Mouse (Mus musculus): ENCODE measurements around the gene Npnt.

Npnt gene

DNA sequence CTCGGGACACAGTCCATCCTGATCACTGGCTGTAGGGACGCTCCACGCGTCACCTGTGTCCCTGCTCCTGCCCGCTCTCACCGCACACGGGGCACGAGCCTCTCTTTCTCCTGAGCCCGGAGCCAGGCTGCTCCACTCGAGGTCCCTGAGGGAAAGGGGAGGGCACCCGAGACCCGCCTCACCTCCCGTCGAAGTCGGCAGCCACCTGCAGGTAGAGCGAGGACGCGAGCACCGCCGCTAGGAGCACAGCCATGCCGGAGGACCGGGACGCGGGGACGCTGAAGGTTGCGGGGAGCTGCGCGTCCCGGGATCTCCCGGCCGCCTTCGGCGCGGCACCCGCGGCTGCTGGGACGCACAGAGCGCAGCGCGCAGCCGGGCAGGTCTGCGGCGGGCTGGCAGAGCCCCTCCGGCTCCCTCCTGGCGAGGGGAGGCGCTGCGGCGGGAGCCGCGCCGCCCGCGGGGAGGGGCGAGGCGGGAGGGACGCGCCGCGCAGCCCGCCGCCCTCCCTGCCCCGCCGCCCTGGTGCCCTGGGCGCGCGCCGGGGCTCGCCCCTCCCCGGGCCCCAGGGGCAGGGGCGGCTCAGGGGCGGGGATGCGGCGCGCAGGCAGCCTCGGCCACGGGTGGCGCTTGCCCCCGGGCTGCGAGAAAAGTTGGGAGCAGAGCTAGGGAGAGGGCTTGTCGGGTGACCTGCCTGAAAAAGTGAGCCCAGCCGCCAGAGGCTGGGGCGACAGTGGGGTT lies at the start of gene Npnt:
Gene Npnt (minus strand): TSS at position 501 of the 738 bp plus-strand sequence.
- DNase-seq: peak; percentile 27 to 39

- no peak for DNase-seq
Measured at GRCm38 (mm10) chr3:132996299-132996698, 46.2 kb upstream of the Npnt start.

GRCm38 (mm10) chr3:132995904-132996267 lies 45.8 kb upstream of the Npnt start:
- DNase-seq: no peak

DNA sequence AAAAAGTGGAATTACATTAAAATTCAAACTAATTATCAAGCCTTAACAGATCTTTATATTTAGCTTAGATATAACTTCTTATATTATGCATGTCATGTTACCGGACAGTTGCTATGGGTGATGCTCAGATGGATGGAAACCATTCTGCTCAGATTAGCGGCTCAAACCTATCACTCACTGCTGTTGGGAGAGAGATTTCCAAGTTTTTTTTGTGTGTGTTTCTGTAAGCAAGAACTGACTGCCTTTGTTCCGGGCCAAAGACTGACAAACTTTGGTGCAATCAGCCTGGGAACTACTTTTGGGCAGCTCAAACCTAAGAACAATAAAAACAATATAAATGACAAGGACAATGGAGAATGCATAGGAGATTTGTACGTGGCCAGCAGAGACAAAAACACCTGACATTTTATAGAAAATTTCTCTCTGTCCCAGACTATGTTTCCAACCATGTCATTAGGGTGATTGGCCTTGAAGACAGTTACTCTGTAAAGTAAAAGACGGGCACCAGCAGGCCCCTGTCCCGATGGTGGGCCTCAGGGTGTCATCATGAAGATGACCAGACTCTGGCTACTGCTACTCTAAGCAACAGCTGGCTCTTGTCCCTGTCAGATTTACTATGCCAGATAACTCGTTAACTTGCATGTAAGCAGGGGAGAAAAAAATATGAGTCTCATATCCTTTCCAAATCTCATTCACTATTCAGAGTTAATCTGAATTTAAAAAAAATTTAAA lies 45.2 kb upstream of the Npnt start:
- no peak for DNase-seq

GRCm38 (mm10) chr3:132986188-132986587 lies 36.1 kb upstream of the Npnt start:
- no peak for DNase-seq

DNA sequence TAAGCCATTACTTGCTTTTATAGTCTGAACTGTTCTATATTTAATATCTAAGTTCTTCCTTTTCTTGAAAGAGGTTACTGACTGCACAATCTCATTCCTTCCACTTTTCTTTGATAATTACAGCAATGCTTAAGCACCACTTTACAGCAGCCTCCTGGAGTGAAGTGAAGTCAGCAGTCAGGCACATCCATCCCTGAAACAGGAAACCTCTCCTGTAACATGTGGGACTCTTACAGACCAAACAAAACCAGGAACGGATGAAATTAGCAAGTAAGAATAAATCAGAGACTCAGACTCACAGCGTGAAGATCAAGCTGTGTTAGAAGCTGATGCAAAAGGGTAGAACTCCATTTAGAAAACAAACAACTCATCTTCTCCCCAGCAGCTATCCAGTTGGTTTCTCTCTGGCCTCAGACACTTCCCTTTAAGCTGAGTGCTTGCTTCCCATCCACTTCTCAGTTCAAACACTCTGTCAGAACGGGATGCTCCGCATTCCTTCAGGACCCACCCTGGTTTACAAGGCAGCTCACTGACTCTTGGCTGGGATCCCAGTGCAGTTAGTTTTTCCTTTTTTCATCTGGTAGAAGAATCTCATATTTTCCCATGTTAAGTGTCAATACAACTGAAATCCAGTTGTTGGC lies 33.9 kb upstream of the Npnt start:
- no peak for DNase-seq

- no peak for DNase-seq
Measured at GRCm38 (mm10) chr3:132981968-132982367, 31.9 kb upstream of the Npnt start.

GRCm38 (mm10) chr3:132979781-132980461 lies 29.8 kb upstream of the Npnt start:
- no peak for DNase-seq

GRCm38 (mm10) chr3:132966255-132966654 lies 16.2 kb upstream of the Npnt start:
- DNase-seq: no peak

DNA sequence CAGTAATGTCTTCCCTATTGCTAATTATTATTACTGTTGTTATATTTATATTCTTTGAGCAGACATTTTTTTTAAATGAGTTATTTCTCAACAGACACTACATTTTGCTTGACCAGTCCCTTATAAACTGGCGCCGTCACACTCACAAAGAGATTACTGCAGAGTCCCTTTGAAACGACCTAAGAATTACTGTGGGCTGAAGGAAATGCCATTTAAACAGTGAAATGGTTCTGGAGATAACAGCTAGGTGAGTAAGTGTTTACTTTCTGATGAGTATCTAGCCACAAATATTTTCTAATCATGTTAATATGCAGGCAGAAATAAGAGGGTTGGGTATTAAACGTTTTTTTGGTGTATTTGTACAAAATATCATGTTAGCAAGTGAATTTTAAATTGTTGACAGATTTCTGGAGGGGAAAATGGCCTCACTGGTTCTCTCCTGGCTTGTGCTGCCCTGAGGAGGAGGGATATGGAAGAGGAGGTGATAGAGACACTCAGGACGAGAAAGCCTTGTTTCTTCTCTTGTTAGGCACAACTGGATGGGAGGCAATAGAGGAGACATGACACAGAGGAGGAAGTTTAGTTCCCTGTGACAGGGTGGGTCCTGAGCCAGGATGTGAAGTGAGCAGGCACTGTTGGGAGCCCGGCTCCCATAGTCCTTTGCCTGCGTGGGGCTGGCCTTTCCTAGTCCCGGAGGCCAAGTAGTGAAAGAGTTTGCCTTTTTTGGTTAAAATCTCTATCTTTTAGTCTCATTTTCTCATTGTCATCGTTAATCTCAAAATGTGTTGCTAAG lies 14.8 kb upstream of the Npnt start:
- DNase-seq: no peak

- DNase-seq: no peak
Measured at GRCm38 (mm10) chr3:132962631-132963361, 12.7 kb upstream of the Npnt start.

DNA sequence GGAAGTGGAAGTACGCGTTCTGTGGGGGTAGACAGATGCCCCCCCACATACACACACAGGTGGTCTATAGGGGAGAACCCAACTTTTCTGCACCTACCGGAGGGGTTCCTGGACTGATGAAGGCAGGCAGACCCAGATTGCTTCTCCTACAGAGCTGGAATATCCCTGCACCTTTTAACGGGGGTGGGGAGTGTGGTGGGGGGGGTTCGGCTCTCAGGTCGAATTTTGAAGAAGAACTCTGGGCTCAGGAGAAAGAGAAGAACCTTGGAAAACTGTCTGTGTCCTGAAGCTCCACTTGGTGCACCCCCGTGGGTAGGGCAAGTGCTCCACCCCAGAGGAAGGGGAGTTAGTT lies 414 bp upstream of the Npnt start:
- no peak for DNase-seq

- peak in 1 of 2 experiments; percentile 34 for DNase-seq
Measured at GRCm38 (mm10) chr3:132949380-132949790, 706 bp downstream of the Npnt start.

- DNase-seq: no peak
Measured at GRCm38 (mm10) chr3:132948298-132948795, 1.7 kb downstream of the Npnt start.

DNA sequence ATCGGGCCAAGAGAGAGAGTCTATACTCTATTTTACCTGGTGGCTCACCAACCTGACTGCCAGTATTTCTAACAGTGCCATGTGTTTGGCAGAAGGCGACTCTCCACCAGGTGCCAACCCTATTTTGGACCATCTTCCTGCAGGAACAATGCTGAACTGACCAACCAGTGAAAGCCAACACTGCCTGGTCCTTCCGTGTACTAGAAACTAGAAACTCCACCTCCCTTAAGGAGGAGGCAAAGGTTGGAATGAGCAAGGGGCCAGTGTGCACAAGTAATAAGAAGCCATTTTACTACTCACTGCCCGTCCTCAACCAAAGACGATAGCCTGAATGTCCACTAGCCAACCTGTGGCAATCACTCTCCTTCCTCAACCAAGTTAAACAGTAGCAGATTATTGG lies 4.0 kb downstream of the Npnt start:
- peak in 1 of 2 experiments; percentile 21 for DNase-seq

GRCm38 (mm10) chr3:132945669-132946068 lies 4.4 kb downstream of the Npnt start:
- DNase-seq: no peak

DNA sequence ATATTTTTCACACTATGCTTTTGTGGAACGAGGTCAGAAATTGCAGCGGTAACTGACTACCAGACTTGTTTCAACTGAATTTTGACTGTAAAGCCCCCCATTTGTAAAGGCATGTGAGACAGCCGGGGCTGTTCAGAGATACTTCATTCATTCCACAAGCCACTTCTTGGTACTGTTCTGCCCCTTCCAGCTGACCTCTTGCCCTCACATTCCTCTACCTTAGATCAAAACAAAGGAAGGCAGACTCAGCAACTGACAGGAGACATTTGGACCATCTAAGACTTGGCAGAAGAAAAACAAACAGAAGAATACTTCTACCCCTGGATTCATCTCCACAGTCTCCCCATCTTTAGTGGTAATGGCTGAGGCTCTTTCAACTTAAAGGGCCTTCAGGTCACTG lies 5.5 kb downstream of the Npnt start:
- peak; percentile 40 to 63 for DNase-seq

GRCm38 (mm10) chr3:132944193-132944592 lies 5.9 kb downstream of the Npnt start:
- peak in 1 of 2 experiments; percentile 22 for DNase-seq

DNA sequence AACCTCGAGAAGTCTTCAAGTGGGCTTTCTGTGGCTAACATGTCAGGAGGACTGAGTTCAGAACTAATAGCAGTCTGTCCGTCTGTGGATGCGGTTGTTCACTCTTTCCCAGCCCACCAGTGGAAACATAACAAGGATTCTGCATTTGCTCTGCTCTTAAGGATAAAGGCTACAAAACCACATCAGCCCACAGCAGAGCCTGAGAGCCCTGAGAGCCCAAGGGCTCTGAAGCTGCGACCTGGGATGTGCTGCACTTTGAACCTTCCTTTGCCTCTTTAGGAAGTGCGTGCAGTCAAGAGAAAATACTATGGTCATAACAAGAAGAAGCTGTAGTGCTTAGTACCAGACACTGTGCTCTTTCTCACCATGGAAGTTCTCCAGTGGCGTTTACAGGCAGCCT lies 7.3 kb downstream of the Npnt start:
- DNase-seq: no peak

DNA sequence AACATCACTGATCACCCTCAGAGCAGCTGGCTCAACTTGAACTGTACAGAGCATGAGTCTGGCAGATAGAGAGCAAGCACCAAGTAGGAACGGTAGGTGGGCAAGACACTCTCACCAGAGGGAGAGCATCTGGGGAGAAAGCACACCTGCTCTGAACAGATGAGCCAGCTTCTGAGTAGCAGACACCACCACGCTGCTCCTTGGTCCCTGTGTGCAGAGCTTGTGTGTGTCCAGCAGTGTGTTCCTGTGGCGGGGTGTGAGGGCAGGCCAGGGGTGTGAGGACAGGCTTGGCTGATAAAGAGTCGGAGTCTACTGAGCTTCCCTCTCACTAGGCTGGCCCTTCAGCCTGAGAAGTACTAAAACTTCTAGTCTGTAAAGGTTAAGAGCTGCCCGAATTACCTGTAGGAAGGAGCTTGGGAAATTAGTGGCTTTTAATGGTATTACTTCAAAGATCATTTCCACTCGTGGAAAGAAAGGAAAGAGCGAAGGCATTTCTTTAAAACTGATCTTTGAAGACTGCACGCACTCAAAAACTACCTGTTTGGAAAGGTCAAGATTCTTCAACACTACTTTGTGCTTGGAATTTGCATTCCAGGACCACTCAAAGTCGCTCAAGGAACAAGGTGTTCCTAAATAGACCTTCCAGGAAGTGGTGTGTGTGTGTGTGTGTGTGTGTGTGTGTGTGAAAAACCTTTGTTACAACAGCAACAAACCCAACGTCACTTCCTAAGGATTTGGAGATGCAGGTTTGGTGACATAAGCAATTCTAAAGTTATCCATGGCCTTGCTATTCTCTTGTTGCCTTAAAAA lies 9.7 kb downstream of the Npnt start:
- DNase-seq: no peak

DNA sequence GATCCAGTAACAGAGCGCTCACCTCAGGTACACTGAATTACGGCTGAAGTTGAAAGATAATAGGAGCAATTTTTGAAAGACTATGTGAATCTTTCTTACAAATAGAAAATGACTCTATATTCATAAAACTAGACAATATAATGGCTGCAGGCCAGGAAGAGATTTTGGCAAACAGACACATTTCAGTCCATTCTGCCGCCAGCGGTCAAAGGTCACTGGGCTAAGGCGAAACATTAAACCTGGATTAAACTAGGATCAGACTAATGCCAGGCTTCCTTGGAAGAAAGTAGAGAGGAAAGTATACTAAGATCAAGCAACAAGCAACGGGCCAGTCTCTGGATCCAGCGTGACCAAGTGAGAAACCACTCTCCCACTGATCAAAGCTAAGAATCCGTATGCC lies 11.1 kb downstream of the Npnt start:
- DNase-seq: peak; percentile 79 to 86
